Mouse (Mus musculus): ENCODE results near the gene Ccdc15. TPM values are rescaled to one million over a fixed set of nuclear protein-coding genes. Genes with fewer than 3 reads are reported as not detected.
A peak's percentile ranks its signal among the peaks of the same experiment; 100 is the strongest.
"Not testable (repeated sequence)": the region's sequence is repeated elsewhere in the genome, so short reads cannot be mapped to it uniquely, and the experiment has no call there.

Ccdc15 gene
- polyA plus RNA-seq, 1 experiment from 2014 or later: 7.7 TPM

GRCm38 (mm10) chr9:37329456-37329855 is 18.8 kb downstream of the Ccdc15 start:
- 49% methylated on average over 3 of the region's 3 CpGs for WGBS
- Histone ChIP-seq H3K9me3 (no peaks in the 10 kb centered on the region), H3K27me3 (replicated peaks) (no peaks in the 10 kb centered on the region), H3K4me1 (no peaks in the 10 kb centered on the region), H3K27ac (no peak overlapping the region), H3K4me2 (replicated peaks) (no peak overlapping the region), H3K4me3 (no peak overlapping the region), H3K36me3 (no peaks in the 10 kb centered on the region), H3K9ac (no peak overlapping the region)
- no peak for ATAC-seq (ENCODE audit: low FRiP score, low read depth)

GRCm38 (mm10) chr9:37301720-37302119 is 46.5 kb downstream of the Ccdc15 start:
- Histone ChIP-seq H3K4me2 (replicated peaks) (no peak overlapping the region), H3K4me3 (no peak overlapping the region), H3K4me1 (no peaks in the 10 kb centered on the region), H3K27me3 (replicated peaks) (no peaks in the 10 kb centered on the region), H3K9me3 (no peaks in the 10 kb centered on the region), H3K36me3 (no peaks in the 10 kb centered on the region), H3K9ac (no peak overlapping the region), H3K27ac (no peak overlapping the region)
- 89% methylated on average over 1 of the region's 1 CpGs for WGBS
- ATAC-seq (ENCODE audit: low FRiP score, low read depth): no peak

GRCm38 (mm10) chr9:37300501-37300900 is 47.7 kb downstream of the Ccdc15 start:
- not testable (repeated sequence) for H3K4me1 ChIP-seq; ATAC-seq (ENCODE audit: low FRiP score, low read depth); H3K27me3 ChIP-seq (replicated peaks); H3K9ac ChIP-seq; H3K4me2 ChIP-seq (replicated peaks); H3K27ac ChIP-seq; H3K9me3 ChIP-seq; H3K4me3 ChIP-seq; H3K36me3 ChIP-seq
- 65% methylated on average over 1 of the region's 1 CpGs for WGBS

GRCm38 (mm10) chr9:37295586-37295985 is 52.6 kb downstream of the Ccdc15 start:
- Histone ChIP-seq H3K4me1 (no peaks in the 10 kb centered on the region), H3K9me3 (no peaks in the 10 kb centered on the region), H3K4me3 (no peak overlapping the region), H3K9ac (no peak overlapping the region), H3K27ac (no peak overlapping the region), H3K4me2 (replicated peaks) (no peak overlapping the region), H3K36me3 (no peaks in the 10 kb centered on the region), H3K27me3 (replicated peaks) (no peaks in the 10 kb centered on the region)
- no peak for ATAC-seq (ENCODE audit: low FRiP score, low read depth)

GRCm38 (mm10) chr9:37266622-37267021 is 81.6 kb downstream of the Ccdc15 start:
- H3K4me3 ChIP-seq: no peak overlapping the region
- no peak overlapping the region for H3K9ac ChIP-seq
- no peaks in the 10 kb centered on the region for H3K9me3 ChIP-seq
- no peak overlapping the region for H3K27ac ChIP-seq
- no peaks in the 10 kb centered on the region for H3K36me3 ChIP-seq
- no peaks in the 10 kb centered on the region for H3K4me1 ChIP-seq
- H3K4me2 ChIP-seq (replicated peaks): no peak overlapping the region
- H3K27me3 ChIP-seq (replicated peaks): no peaks in the 10 kb centered on the region
- ATAC-seq (ENCODE audit: low FRiP score, low read depth): no peak
- whole genome bisulfite sequencing: 98% methylated on average over 2 of the region's 2 CpGs

GRCm38 (mm10) chr9:37255889-37256225 is 92.4 kb downstream of the Ccdc15 start:
- Histone ChIP-seq H3K4me2 (replicated peaks) (peak overlapping the region; percentile 81), H3K4me3 (0 out of 2 replicates have a peak overlapping the region, but pooled peaks have one; percentile 42), H3K9ac (no peak overlapping the region), H3K27ac (no peak overlapping the region), H3K36me3 (no peaks in the 10 kb centered on the region), H3K9me3 (no peaks in the 10 kb centered on the region), H3K4me1 (peaks cover 12% of the 10 kb centered on the region), H3K27me3 (replicated peaks) (no peaks in the 10 kb centered on the region; the same call in 1 of the 2 replicates)
- WGBS: 43% methylated on average over 7 of the region's 7 CpGs
- peak; percentile 52; the same call in 1 of the 2 replicates for ATAC-seq (ENCODE audit: low FRiP score, low read depth)

- peak; percentile 73 for ATAC-seq (ENCODE audit: low FRiP score, low read depth)
- WGBS: 3% methylated on average over 38 of the region's 38 CpGs
- Histone ChIP-seq H3K4me3 (peak within 1 kb of the TSS; percentile 42), H3K27me3 (replicated peaks) (no peaks in the 10 kb centered on the region; the same call in 1 of the 2 replicates), H3K9ac (peak within 1 kb of the TSS; percentile 47), H3K4me1 (peaks cover 12% of the 10 kb centered on the region), H3K9me3 (no peaks in the 10 kb centered on the region), H3K36me3 (no peaks in the 10 kb centered on the region), H3K27ac (no peak within 1 kb of the TSS), H3K4me2 (replicated peaks) (peak within 1 kb of the TSS; percentile 81)
These were observed 92.9 kb downstream of the Ccdc15 start, which contains the start of gene Slc37a2 for GRCm38 (mm10) chr9:37255149-37255888. Gene Slc37a2, minus strand, starts transcription at chr9:37255738.

GRCm38 (mm10) chr9:37254531-37255110 is 93.6 kb downstream of the Ccdc15 start:
- H3K27me3 ChIP-seq (replicated peaks): no peaks in the 10 kb centered on the region; the same call in 1 of the 2 replicates
- no peaks in the 10 kb centered on the region for H3K36me3 ChIP-seq
- no peak for ATAC-seq (ENCODE audit: low FRiP score, low read depth)
- no peak overlapping the region for H3K9ac ChIP-seq
- peak overlapping the region; percentile 42 for H3K4me3 ChIP-seq
- H3K4me1 ChIP-seq: peaks cover 12% of the 10 kb centered on the region
- peak overlapping the region; percentile 81 for H3K4me2 ChIP-seq (replicated peaks)
- WGBS: 23% methylated on average over 6 of the region's 6 CpGs
- H3K27ac ChIP-seq: no peak overlapping the region
- no peaks in the 10 kb centered on the region for H3K9me3 ChIP-seq

- H3K36me3 ChIP-seq: no peaks in the 10 kb centered on the region
- no peaks in the 10 kb centered on the region; the same call in 1 of the 2 replicates for H3K27me3 ChIP-seq (replicated peaks)
- no peak overlapping the region for H3K4me3 ChIP-seq
- no peak overlapping the region for H3K4me2 ChIP-seq (replicated peaks)
- H3K9me3 ChIP-seq: no peaks in the 10 kb centered on the region
- WGBS: 90% methylated on average over 6 of the region's 6 CpGs
- no peak overlapping the region for H3K27ac ChIP-seq
- ATAC-seq (ENCODE audit: low FRiP score, low read depth): no peak
- peaks cover 11% of the 10 kb centered on the region for H3K4me1 ChIP-seq
- H3K9ac ChIP-seq: no peak overlapping the region
These were observed 97.6 kb downstream of the Ccdc15 start for GRCm38 (mm10) chr9:37250631-37251030.

- H3K27me3 ChIP-seq (replicated peaks): no peaks in the 10 kb centered on the region; the same call in 1 of the 2 replicates
- 86% methylated on average over 3 of the region's 3 CpGs for WGBS
- no peak overlapping the region for H3K4me3 ChIP-seq
- no peaks in the 10 kb centered on the region for H3K36me3 ChIP-seq
- no peak for ATAC-seq (ENCODE audit: low FRiP score, low read depth)
- no peak overlapping the region for H3K27ac ChIP-seq
- no peak overlapping the region for H3K4me2 ChIP-seq (replicated peaks)
- H3K9ac ChIP-seq: no peak overlapping the region
- peaks cover 5% of the 10 kb centered on the region; the same call in 1 of the 2 replicates for H3K4me1 ChIP-seq
- H3K9me3 ChIP-seq: no peaks in the 10 kb centered on the region
These were observed 98.3 kb downstream of the Ccdc15 start for GRCm38 (mm10) chr9:37249976-37250375.

- Histone ChIP-seq H3K4me1 (no peaks in the 10 kb centered on the region), H3K27ac (no peak overlapping the region), H3K9me3 (no peaks in the 10 kb centered on the region), H3K27me3 (replicated peaks) (no peaks in the 10 kb centered on the region), H3K4me3 (no peak overlapping the region), H3K9ac (no peak overlapping the region), H3K36me3 (no peaks in the 10 kb centered on the region), H3K4me2 (replicated peaks) (no peak overlapping the region)
- 55% methylated on average over 3 of the region's 3 CpGs for WGBS
- peak; percentile 61 for ATAC-seq (ENCODE audit: low FRiP score, low read depth)
These were observed 99.8 kb downstream of the Ccdc15 start for GRCm38 (mm10) chr9:37248381-37248906.

GRCm38 (mm10) chr9:37247429-37247828 is 100.8 kb downstream of the Ccdc15 start:
- ATAC-seq (ENCODE audit: low FRiP score, low read depth): no peak
- no peak overlapping the region for H3K9ac ChIP-seq
- H3K36me3 ChIP-seq: no peaks in the 10 kb centered on the region
- no peaks in the 10 kb centered on the region for H3K27me3 ChIP-seq (replicated peaks)
- no peaks in the 10 kb centered on the region for H3K4me1 ChIP-seq
- H3K4me2 ChIP-seq (replicated peaks): no peak overlapping the region
- H3K27ac ChIP-seq: no peak overlapping the region
- no peaks in the 10 kb centered on the region for H3K9me3 ChIP-seq
- H3K4me3 ChIP-seq: no peak overlapping the region

Measured in neural tube, embryonic 12.5 days (tissue).